Comparison of ENCODE assay signal across 8 mouse cellular contexts in genomic region chr5:3491084-3491483, GRCm38 (mm10). TPM values are rescaled to one million over a fixed set of nuclear protein-coding genes. Genes with fewer than 3 reads are reported as not detected.
DNase-seq lines count a peak whose midpoint lies in the region; ATAC-seq and TF ChIP-seq lines count a peak whose summit lies in the region.

No protein-coding gene starts in this region.

- TF ChIP-seq POLR2A in small intestine, adult 2 months (IDR thresholded peaks at IDR 0.05; ENCODE audit: low read depth, low read length): no peak

- peaks cover 3% of the 10 kb centered on the region; the same call in 1 of the 2 replicates for H3K4me1 ChIP-seq in heart, embryonic 11.5 days (ENCODE audit: control insufficient read depth, insufficient read depth, low read length)
- H3K4me1 ChIP-seq in liver, embryonic 13.5 days (replicated peaks): peaks cover 33% of the 10 kb centered on the region
- H3K4me1 ChIP-seq in small intestine, adult 2 months (ENCODE audit: control insufficient read depth, insufficient read depth, insufficient read length, low read length): peaks cover 3% of the 10 kb centered on the region; the same call in 1 of the 2 replicates

- no peak overlapping the region for H3K4me3 ChIP-seq in heart, embryonic 11.5 days (ENCODE audit: low read depth, low read length)
- H3K4me3 ChIP-seq in liver, embryonic 13.5 days (replicated peaks): no peak overlapping the region
- H3K4me3 ChIP-seq in small intestine, adult 2 months (ENCODE audit: low read depth, low read length): no peak overlapping the region

- no peak overlapping the region for H3K9ac ChIP-seq in heart, embryonic 11.5 days (ENCODE audit: low read depth, low read length)
- H3K9ac ChIP-seq in liver, embryonic 13.5 days: no peak overlapping the region

- 72% methylated on average over 9 of the region's 9 CpGs for WGBS in heart, embryonic 11.5 days (ENCODE audit: insufficient replicate concordance)
- WGBS in liver, embryonic 13.5 days (ENCODE audit: insufficient replicate concordance): 48% methylated on average over 9 of the region's 9 CpGs
- WGBS in small intestine, adult 2 months: 33% methylated on average over 9 of the region's 9 CpGs

- H3K36me3 ChIP-seq in heart, embryonic 11.5 days (ENCODE audit: control insufficient read depth, insufficient read depth, low read length): no peaks in the 10 kb centered on the region
- peaks cover 10% of the 10 kb centered on the region; the same call in 1 of the 2 replicates for H3K36me3 ChIP-seq in liver, embryonic 13.5 days
- H3K36me3 ChIP-seq in small intestine, adult 2 months (ENCODE audit: control insufficient read depth, insufficient read depth, low read length): 0 out of 2 replicates have a peak, but pooled peaks cover 2% of the 10 kb centered on the region

- H3K9me3 ChIP-seq in heart, embryonic 11.5 days (replicated peaks; ENCODE audit: control insufficient read depth, low read length): no peaks in the 10 kb centered on the region
- H3K9me3 ChIP-seq in liver, embryonic 13.5 days (replicated peaks): no peaks in the 10 kb centered on the region

- no peak overlapping the region for H3K27ac ChIP-seq in heart, embryonic 11.5 days (ENCODE audit: low read depth, low read length)
- peak overlapping the region; percentile 29 for H3K27ac ChIP-seq in liver, embryonic 13.5 days
- H3K27ac ChIP-seq in small intestine, adult 2 months (ENCODE audit: insufficient read depth, low read depth, low read length): 0 out of 2 replicates have a peak overlapping the region, but pooled peaks have one; percentile 4

- no peak overlapping the region for H3K4me2 ChIP-seq in heart, embryonic 11.5 days
- no peak overlapping the region for H3K4me2 ChIP-seq in liver, embryonic 13.5 days

- intact Hi-C loops in heart, postnatal 14 days (cut with DNase I): no loop called here

- TF ChIP-seq CTCF in small intestine, adult 2 months (IDR thresholded peaks at IDR 0.05; ENCODE audit: extremely low read depth, insufficient read length, insufficient replicate concordance, low read depth, low read length): no peak

- ATAC-seq in heart, embryonic 11.5 days (replicated peaks; ENCODE audit: insufficient number of reproducible peaks, low FRiP score, low TSS enrichment): no peak
- peak; percentile 39; the same call in 1 of the 2 replicates for ATAC-seq in liver, embryonic 13.5 days (ENCODE audit: low read depth)

- DNase-seq in heart, adult 18-20 months: peak; percentile 76 to 86
- peak; percentile 51 to 70 for DNase-seq in heart, postnatal 14 days
- no peak for DNase-seq in liver, embryonic 13.5 days
- no peak for DNase-seq in cerebellum, postnatal 4 days (ENCODE audit: low spot score in 2 of 2)
- no peak for DNase-seq in spleen, postnatal 10 days (ENCODE audit: low spot score in 2 of 2)
- no peak for DNase-seq in frontal cortex, postnatal 10 days (ENCODE audit: low spot score in 2 of 2)

- no peaks in the 10 kb centered on the region for H3K27me3 ChIP-seq in heart, embryonic 11.5 days (ENCODE audit: control insufficient read depth, insufficient read depth, low read length)
- no peaks in the 10 kb centered on the region for H3K27me3 ChIP-seq in liver, embryonic 13.5 days
- H3K27me3 ChIP-seq in small intestine, adult 2 months (ENCODE audit: control insufficient read depth, insufficient read depth, low read length): no peaks in the 10 kb centered on the region

RNA-seq across cellular contexts. Expression of gene Fam133b, which starts 52.5 kb away (rescaled TPM):
- 10 to 100 TPM; 10.8 to 11.4 TPM for total RNA-seq in heart, adult 18-20 months (2021)
- 19.3 and 25.1 TPM in 2 replicates for polyA plus RNA-seq in heart, embryonic 11.5 days (2014; fragmentation: Nextera tagmentation; extraction: Ambion mirVana)
- total RNA-seq in heart, postnatal 14 days (2021): 10 to 100 TPM; 16.0 to 19.4 TPM
- polyA plus RNA-seq in liver, embryonic 13.5 days (2015; fragmentation: Nextera tagmentation; extraction: Ambion mirVana): 13.8 and 17.3 TPM in 2 replicates
- polyA plus RNA-seq in small intestine, adult 2 months (2012; rRNA removed): 0.72 and 1.7 TPM in 2 replicates

Comparison
In these comparisons a context has a peak if more than half of its experiments do, and no peak if none do; other contexts are left out.
1. DNase-seq: peak in heart, adult 18-20 months (2 of 2) and heart, postnatal 14 days (2 of 2); none in liver, embryonic 13.5 days (single experiment), cerebellum, postnatal 4 days (0 of 2), spleen, postnatal 10 days (0 of 2) and frontal cortex, postnatal 10 days (0 of 2).